Mouse (Mus musculus) intestine, embryonic 16.5 days (tissue): ENCODE measurements around the gene Pcnx. TPM values are rescaled to one million over a fixed set of nuclear protein-coding genes. Genes with fewer than 3 reads are reported as not detected.

Source experiments
- ATAC-seq: fragments of 200-750 bp; cut with Nextera tagmentation; 2 replicates; pipeline ENCODE4 v1.8.0; 2017; ENCODE audit warnings: moderate TSS enrichment, moderate library complexity
- H3K27ac ChIP-seq: fragments of 300-500 bp; sonication (generic); 2 replicates; pipeline ENCODE4 v1.5.1; 2014; ENCODE audit warnings: mild to moderate bottlenecking, low read length
- H3K27me3 ChIP-seq: fragments of 300-500 bp; sonication (generic); replicated peaks from 2 replicates; pipeline ENCODE4 v1.6.1; 2014; ENCODE audit warnings: low read length, control low read depth, mixed read lengths; ENCODE audit not compliant: control insufficient read depth, insufficient read depth
- H3K36me3 ChIP-seq: fragments of 300-500 bp; sonication (generic); 2 replicates; pipeline ENCODE4 v1.6.1; 2014; ENCODE audit warnings: low read length, control low read depth; ENCODE audit not compliant: control insufficient read depth, insufficient read depth
- H3K4me1 ChIP-seq: fragments of 300-500 bp; sonication (generic); 2 replicates; pipeline ENCODE4 v1.6.1; 2014; ENCODE audit warnings: low read length, control low read depth, mixed read lengths; ENCODE audit not compliant: control insufficient read depth, insufficient read depth
- H3K4me2 ChIP-seq: fragments of 300-500 bp; sonication (generic); 2 replicates; pipeline ENCODE4 v1.6.1; 2014; ENCODE audit warnings: low read depth, low read length, control low read depth
- H3K4me3 ChIP-seq: fragments of 300-500 bp; sonication (generic); 2 replicates; pipeline ENCODE4 v1.5.1; 2014; ENCODE audit warnings: mild to moderate bottlenecking, low read length
- H3K9ac ChIP-seq: fragments of 300-500 bp; sonication (generic); 2 replicates; pipeline ENCODE4 v1.6.1; 2014; ENCODE audit warnings: low read depth, low read length
- H3K9me3 ChIP-seq: fragments of 300-500 bp; sonication (generic); 2 replicates; pipeline ENCODE4 v1.6.1; 2016; ENCODE audit warnings: low read length, control low read depth; ENCODE audit not compliant: control insufficient read depth
- WGBS: fragments of 180-500 bp; shearing (Covaris S2); extraction: QIAGEN DNeasy Blood & Tissue Kit; methylation state at CpG from one replicate; pipeline ENCODE4 v1.1.7; 2014; 5-methylcytosine and 5-hydroxymethylcytosine counted together
- polyA plus RNA-seq: library from polyadenylated mRNA; unstranded; fragments of >200 nt; fragmentation: Nextera tagmentation; extraction: Ambion mirVana; gene quantifications from 2 replicates; pipeline ENCODE4 v1.2.1, GENCODE M21; 2015

The Pcnx gene
- polyA plus RNA-seq, 1 experiment from 2014 or later, result 6.3 TPM

- Histone ChIP-seq H3K4me3 (no peak overlapping the region), H3K27ac (no peak overlapping the region), H3K4me1 (peaks cover 4% of the 10 kb centered on the region; the same call in 1 of the 2 replicates), H3K27me3 (no peaks in the 10 kb centered on the region), H3K4me2 (no peak overlapping the region), H3K9ac (no peak overlapping the region), H3K36me3 (0 out of 2 replicates have a peak, but pooled peaks cover 2% of the 10 kb centered on the region), H3K9me3 (no peaks in the 10 kb centered on the region)
- ATAC-seq, result no peak
- 77% methylated on average over 5 of the region's 5 CpGs for WGBS
These were observed 50.6 kb downstream of the Pcnx start for GRCm38 (mm10) chr12:81910439-81910838.

- no peak overlapping the region for H3K9ac ChIP-seq
- peaks cover 3% of the 10 kb centered on the region; the same call in 1 of the 2 replicates for H3K4me1 ChIP-seq
- no peak overlapping the region for H3K4me2 ChIP-seq
- no peaks in the 10 kb centered on the region for H3K27me3 ChIP-seq
- WGBS, result 55% methylated on average over 2 of the region's 2 CpGs
- H3K9me3 ChIP-seq, result no peaks in the 10 kb centered on the region
- peaks cover 3% of the 10 kb centered on the region; the same call in 1 of the 2 replicates for H3K36me3 ChIP-seq
- no peak overlapping the region for H3K27ac ChIP-seq
- peak; percentile 53; the same call in 1 of the 2 replicates for ATAC-seq
- H3K4me3 ChIP-seq, result no peak overlapping the region
These were observed 55.5 kb downstream of the Pcnx start for GRCm38 (mm10) chr12:81915176-81915950.

- WGBS, result 88% methylated on average over 12 of the region's 12 CpGs
- Histone ChIP-seq H3K9ac (no peak overlapping the region), H3K4me2 (no peak overlapping the region), H3K9me3 (no peaks in the 10 kb centered on the region), H3K4me1 (peaks cover 4% of the 10 kb centered on the region; the same call in 1 of the 2 replicates), H3K36me3 (peaks cover 3% of the 10 kb centered on the region; the same call in 1 of the 2 replicates), H3K4me3 (no peak overlapping the region), H3K27ac (no peak overlapping the region), H3K27me3 (no peaks in the 10 kb centered on the region)
- ATAC-seq, result no peak
These were observed 58.5 kb downstream of the Pcnx start for GRCm38 (mm10) chr12:81918346-81918745.

- Histone ChIP-seq H3K36me3 (peaks cover 3% of the 10 kb centered on the region; the same call in 1 of the 2 replicates), H3K27ac (no peak overlapping the region), H3K4me2 (no peak overlapping the region), H3K4me1 (peaks cover 4% of the 10 kb centered on the region; the same call in 1 of the 2 replicates), H3K9ac (no peak overlapping the region), H3K4me3 (no peak overlapping the region), H3K27me3 (no peaks in the 10 kb centered on the region), H3K9me3 (no peaks in the 10 kb centered on the region)
- 96% methylated on average over 14 of the region's 14 CpGs for WGBS
- ATAC-seq, result no peak
These were observed 59.1 kb downstream of the Pcnx start for GRCm38 (mm10) chr12:81918886-81919285.

GRCm38 (mm10) chr12:81920027-81920426, 60.2 kb downstream of the Pcnx start:
- WGBS, result 83% methylated on average over 10 of the region's 10 CpGs
- no peak overlapping the region for H3K27ac ChIP-seq
- no peaks in the 10 kb centered on the region for H3K9me3 ChIP-seq
- H3K4me1 ChIP-seq, result peaks cover 4% of the 10 kb centered on the region; the same call in 1 of the 2 replicates
- no peaks in the 10 kb centered on the region for H3K27me3 ChIP-seq
- H3K4me2 ChIP-seq, result no peak overlapping the region
- peaks cover 3% of the 10 kb centered on the region; the same call in 1 of the 2 replicates for H3K36me3 ChIP-seq
- no peak overlapping the region for H3K9ac ChIP-seq
- no peak for ATAC-seq
- H3K4me3 ChIP-seq, result no peak overlapping the region

- Histone ChIP-seq H3K9me3 (no peaks in the 10 kb centered on the region), H3K27me3 (no peaks in the 10 kb centered on the region), H3K27ac (no peak overlapping the region), H3K4me1 (peaks cover 6% of the 10 kb centered on the region; the same call in 1 of the 2 replicates), H3K4me2 (no peak overlapping the region), H3K4me3 (no peak overlapping the region), H3K9ac (no peak overlapping the region), H3K36me3 (peaks cover 3% of the 10 kb centered on the region; the same call in 1 of the 2 replicates)
- no peak for ATAC-seq
- 72% methylated on average over 2 of the region's 2 CpGs for WGBS
These were observed 60.8 kb downstream of the Pcnx start for GRCm38 (mm10) chr12:81920614-81921013.

- Histone ChIP-seq H3K4me3 (no peak overlapping the region), H3K9me3 (no peaks in the 10 kb centered on the region), H3K4me2 (no peak overlapping the region), H3K9ac (no peak overlapping the region), H3K36me3 (peaks cover 3% of the 10 kb centered on the region; the same call in 1 of the 2 replicates), H3K27me3 (no peaks in the 10 kb centered on the region), H3K4me1 (peaks cover 8% of the 10 kb centered on the region; the same call in 1 of the 2 replicates), H3K27ac (no peak overlapping the region)
- 89% methylated on average over 4 of the region's 4 CpGs for WGBS
- ATAC-seq, result no peak
These were observed 62.0 kb downstream of the Pcnx start for GRCm38 (mm10) chr12:81921785-81922184.

GRCm38 (mm10) chr12:81922838-81923237, 63.0 kb downstream of the Pcnx start:
- H3K4me1 ChIP-seq, result peaks cover 19% of the 10 kb centered on the region
- no peak overlapping the region for H3K4me3 ChIP-seq
- peaks cover 3% of the 10 kb centered on the region; the same call in 1 of the 2 replicates for H3K36me3 ChIP-seq
- WGBS, result 57% methylated on average over 3 of the region's 3 CpGs
- no peaks in the 10 kb centered on the region for H3K27me3 ChIP-seq
- ATAC-seq, result no peak
- H3K27ac ChIP-seq, result no peak overlapping the region
- no peak overlapping the region for H3K4me2 ChIP-seq
- H3K9ac ChIP-seq, result no peak overlapping the region
- H3K9me3 ChIP-seq, result no peaks in the 10 kb centered on the region

- peak; percentile 71 for ATAC-seq
- WGBS, result 65% methylated on average over 5 of the region's 5 CpGs
These were observed 67.3 kb downstream of the Pcnx start for GRCm38 (mm10) chr12:81927163-81927562.

More at GRCm38 (mm10) chr12:81927163-81927562, 67.3 kb downstream of the Pcnx start:
- peak overlapping the region; percentile 19; the same call in 1 of the 2 replicates for H3K4me2 ChIP-seq
- H3K4me1 ChIP-seq, result peaks cover 24% of the 10 kb centered on the region
- H3K4me3 ChIP-seq, result no peak overlapping the region
- no peaks in the 10 kb centered on the region for H3K9me3 ChIP-seq
- no peak overlapping the region for H3K9ac ChIP-seq
- no peaks in the 10 kb centered on the region for H3K36me3 ChIP-seq
- peak overlapping the region; percentile 82 for H3K27ac ChIP-seq
- no peaks in the 10 kb centered on the region for H3K27me3 ChIP-seq
